Mouse (Mus musculus): ENCODE data around the gene Chmp4b. TPM values are rescaled to one million over a fixed set of nuclear protein-coding genes. Genes with fewer than 3 reads are reported as not detected.

Chmp4b gene
- 22.5 and 23.0 TPM in 2 replicates for polyA plus RNA-seq (2015; fragmentation: Nextera tagmentation; extraction: Ambion mirVana)

GRCm38 (mm10) chr2:154651363-154651762 lies at the start of gene Chmp4b:
Gene Chmp4b, plus strand, starts transcription at chr2:154651705.
- no peak within 1 kb of the TSS for H3K9ac ChIP-seq (ENCODE audit: low read length)
- H3K4me1 ChIP-seq (ENCODE audit: control insufficient read depth, insufficient read depth, low read length): peaks cover 2% of the 10 kb centered on the region; the same call in 1 of the 2 replicates
- H3K4me3 ChIP-seq (ENCODE audit: low read length): no peak within 1 kb of the TSS
- no peaks in the 10 kb centered on the region for H3K27me3 ChIP-seq (ENCODE audit: control insufficient read depth, insufficient read depth, low read length)
- H3K36me3 ChIP-seq (ENCODE audit: control insufficient read depth, insufficient read depth): no peaks in the 10 kb centered on the region
- no peaks in the 10 kb centered on the region for H3K9me3 ChIP-seq (replicated peaks; ENCODE audit: control insufficient read depth, low read length)
- H3K4me2 ChIP-seq (ENCODE audit: low read depth, low read length): no peak within 1 kb of the TSS
- no peak within 1 kb of the TSS for H3K27ac ChIP-seq (ENCODE audit: low read length)
- no peak for ATAC-seq (replicated peaks; ENCODE audit: extremely low read depth, insufficient read depth, low FRiP score)
- WGBS: 51% methylated on average over 8 of the region's 8 CpGs

GRCm38 (mm10) chr2:154603007-154603637 lies 48.4 kb upstream of the Chmp4b start:
- Histone ChIP-seq H3K9me3 (replicated peaks; ENCODE audit: control insufficient read depth, low read length) (no peaks in the 10 kb centered on the region), H3K4me2 (ENCODE audit: low read depth, low read length) (peak overlapping the region; percentile 77), H3K9ac (ENCODE audit: low read length) (peak overlapping the region; percentile 95), H3K27ac (ENCODE audit: low read length) (peak overlapping the region; percentile 76), H3K4me3 (ENCODE audit: low read length) (peak overlapping the region; percentile 84), H3K36me3 (ENCODE audit: control insufficient read depth, insufficient read depth) (no peaks in the 10 kb centered on the region), H3K4me1 (ENCODE audit: control insufficient read depth, insufficient read depth, low read length) (peaks cover 10% of the 10 kb centered on the region), H3K27me3 (ENCODE audit: control insufficient read depth, insufficient read depth, low read length) (no peaks in the 10 kb centered on the region)
- no peak for ATAC-seq (replicated peaks; ENCODE audit: extremely low read depth, insufficient read depth, low FRiP score)
- WGBS: 11% methylated on average over 22 of the region's 22 CpGs

GRCm38 (mm10) chr2:154603638-154604153 lies 47.8 kb upstream of the Chmp4b start, which contains the start of gene Pxmp4:
Gene Pxmp4, minus strand, starts transcription at chr2:154603708.
- H3K4me3 ChIP-seq (ENCODE audit: low read length): peak within 1 kb of the TSS; percentile 84
- peak within 1 kb of the TSS; percentile 76 for H3K27ac ChIP-seq (ENCODE audit: low read length)
- no peaks in the 10 kb centered on the region for H3K36me3 ChIP-seq (ENCODE audit: control insufficient read depth, insufficient read depth)
- WGBS: 0% methylated on average over 13 of the region's 13 CpGs
- peak within 1 kb of the TSS; percentile 77 for H3K4me2 ChIP-seq (ENCODE audit: low read depth, low read length)
- H3K9ac ChIP-seq (ENCODE audit: low read length): peak within 1 kb of the TSS; percentile 95
- peaks cover 10% of the 10 kb centered on the region for H3K4me1 ChIP-seq (ENCODE audit: control insufficient read depth, insufficient read depth, low read length)
- H3K9me3 ChIP-seq (replicated peaks; ENCODE audit: control insufficient read depth, low read length): no peaks in the 10 kb centered on the region
- ATAC-seq (replicated peaks; ENCODE audit: extremely low read depth, insufficient read depth, low FRiP score): peak; percentile 100
- no peaks in the 10 kb centered on the region for H3K27me3 ChIP-seq (ENCODE audit: control insufficient read depth, insufficient read depth, low read length)

GRCm38 (mm10) chr2:154604156-154604555 lies 47.3 kb upstream of the Chmp4b start:
- H3K4me1 ChIP-seq (ENCODE audit: control insufficient read depth, insufficient read depth, low read length): peaks cover 10% of the 10 kb centered on the region
- whole genome bisulfite sequencing: 24% methylated on average over 7 of the region's 7 CpGs
- peak overlapping the region; percentile 71 for H3K27ac ChIP-seq (ENCODE audit: low read length)
- peak overlapping the region; percentile 77 for H3K4me2 ChIP-seq (ENCODE audit: low read depth, low read length)
- H3K9ac ChIP-seq (ENCODE audit: low read length): peak overlapping the region; percentile 53
- no peaks in the 10 kb centered on the region for H3K27me3 ChIP-seq (ENCODE audit: control insufficient read depth, insufficient read depth, low read length)
- ATAC-seq (replicated peaks; ENCODE audit: extremely low read depth, insufficient read depth, low FRiP score): no peak
- no peaks in the 10 kb centered on the region for H3K9me3 ChIP-seq (replicated peaks; ENCODE audit: control insufficient read depth, low read length)
- H3K36me3 ChIP-seq (ENCODE audit: control insufficient read depth, insufficient read depth): no peaks in the 10 kb centered on the region
- peak overlapping the region; percentile 84 for H3K4me3 ChIP-seq (ENCODE audit: low read length)

- Histone ChIP-seq H3K9ac (ENCODE audit: low read length) (no peak overlapping the region), H3K9me3 (replicated peaks; ENCODE audit: control insufficient read depth, low read length) (no peaks in the 10 kb centered on the region), H3K4me2 (ENCODE audit: low read depth, low read length) (no peak overlapping the region), H3K27ac (ENCODE audit: low read length) (no peak overlapping the region), H3K27me3 (ENCODE audit: control insufficient read depth, insufficient read depth, low read length) (no peaks in the 10 kb centered on the region), H3K4me1 (ENCODE audit: control insufficient read depth, insufficient read depth, low read length) (peaks cover 10% of the 10 kb centered on the region), H3K4me3 (ENCODE audit: low read length) (no peak overlapping the region), H3K36me3 (ENCODE audit: control insufficient read depth, insufficient read depth) (no peaks in the 10 kb centered on the region)
- ATAC-seq (replicated peaks; ENCODE audit: extremely low read depth, insufficient read depth, low FRiP score): no peak
- WGBS: 77% methylated on average over 1 of the region's 1 CpGs
These were observed 44.5 kb upstream of the Chmp4b start for GRCm38 (mm10) chr2:154606965-154607364.

GRCm38 (mm10) chr2:154609050-154609767 lies 42.3 kb upstream of the Chmp4b start:
- 50% methylated on average over 10 of the region's 10 CpGs for WGBS

GRCm38 (mm10) chr2:154613118-154614115 lies 38.1 kb upstream of the Chmp4b start, which contains the start of the genes Zfp341 and 4930519P11Rik:
Gene Zfp341, plus strand, starts transcription at chr2:154613297.
Gene 4930519P11Rik, minus strand, starts transcription at chr2:154613437.
- peak; percentile 90 for ATAC-seq (replicated peaks; ENCODE audit: extremely low read depth, insufficient read depth, low FRiP score)
- no peaks in the 10 kb centered on the region for H3K27me3 ChIP-seq (ENCODE audit: control insufficient read depth, insufficient read depth, low read length)
- no peaks in the 10 kb centered on the region for H3K9me3 ChIP-seq (replicated peaks; ENCODE audit: control insufficient read depth, low read length)
- H3K4me2 ChIP-seq (ENCODE audit: low read depth, low read length): peak within 1 kb of the TSS; percentile 71
- H3K36me3 ChIP-seq (ENCODE audit: control insufficient read depth, insufficient read depth): 0 out of 2 replicates have a peak, but pooled peaks cover 2% of the 10 kb centered on the region
- peaks cover 20% of the 10 kb centered on the region for H3K4me1 ChIP-seq (ENCODE audit: control insufficient read depth, insufficient read depth, low read length)
- WGBS: under 1% methylated on average over 93 of the region's 98 CpGs
- peak within 1 kb of the TSS; percentile 90 for H3K9ac ChIP-seq (ENCODE audit: low read length)
- peak within 1 kb of the TSS; percentile 97 for H3K27ac ChIP-seq (ENCODE audit: low read length)
- peak within 1 kb of the TSS; percentile 73 for H3K4me3 ChIP-seq (ENCODE audit: low read length)

More at GRCm38 (mm10) chr2:154609050-154609767, 42.3 kb upstream of the Chmp4b start:
- no peaks in the 10 kb centered on the region for H3K36me3 ChIP-seq (ENCODE audit: control insufficient read depth, insufficient read depth)
- peaks cover 11% of the 10 kb centered on the region for H3K4me1 ChIP-seq (ENCODE audit: control insufficient read depth, insufficient read depth, low read length)
- no peaks in the 10 kb centered on the region for H3K27me3 ChIP-seq (ENCODE audit: control insufficient read depth, insufficient read depth, low read length)
- H3K4me2 ChIP-seq (ENCODE audit: low read depth, low read length): no peak overlapping the region
- no peak overlapping the region for H3K9ac ChIP-seq (ENCODE audit: low read length)
- no peaks in the 10 kb centered on the region for H3K9me3 ChIP-seq (replicated peaks; ENCODE audit: control insufficient read depth, low read length)
- no peak for ATAC-seq (replicated peaks; ENCODE audit: extremely low read depth, insufficient read depth, low FRiP score)
- no peak overlapping the region for H3K4me3 ChIP-seq (ENCODE audit: low read length)
- H3K27ac ChIP-seq (ENCODE audit: low read length): no peak overlapping the region

- H3K4me3 ChIP-seq (ENCODE audit: low read length): peak overlapping the region; percentile 11; the same call in 1 of the 2 replicates
- peak overlapping the region; percentile 51 for H3K27ac ChIP-seq (ENCODE audit: low read length)
- H3K27me3 ChIP-seq (ENCODE audit: control insufficient read depth, insufficient read depth, low read length): no peaks in the 10 kb centered on the region
- no peak overlapping the region for H3K9ac ChIP-seq (ENCODE audit: low read length)
- no peak for ATAC-seq (replicated peaks; ENCODE audit: extremely low read depth, insufficient read depth, low FRiP score)
- H3K9me3 ChIP-seq (replicated peaks; ENCODE audit: control insufficient read depth, low read length): no peaks in the 10 kb centered on the region
- H3K36me3 ChIP-seq (ENCODE audit: control insufficient read depth, insufficient read depth): peaks cover 6% of the 10 kb centered on the region; the same call in 1 of the 2 replicates
- H3K4me1 ChIP-seq (ENCODE audit: control insufficient read depth, insufficient read depth, low read length): peaks cover 20% of the 10 kb centered on the region
- H3K4me2 ChIP-seq (ENCODE audit: low read depth, low read length): peak overlapping the region; percentile 28
- WGBS: 63% methylated on average over 19 of the region's 19 CpGs
These were observed 36.5 kb upstream of the Chmp4b start for GRCm38 (mm10) chr2:154614841-154615576.
